Mouse (Mus musculus) megakaryocyte, embryonic 14.5 days (primary cell): Measurements from ENCODE around the gene Samhd1. TPM values are rescaled to one million over a fixed set of nuclear protein-coding genes. Genes with fewer than 3 reads are reported as not detected.

ENCODE experiments used
- H3K27me3 ChIP-seq: replicated peaks from 2 replicates; pipeline ENCODE3; 2012; ENCODE audit warnings: inconsistent platforms
- H3K36me3 ChIP-seq: replicated peaks from 2 replicates; pipeline ENCODE3; 2012; ENCODE audit warnings: low read length, inconsistent platforms, mixed read lengths
- H3K4me1 ChIP-seq: 2 replicates; pipeline ENCODE4 v1.6.1; 2012; ENCODE audit warnings: inconsistent platforms
- H3K4me3 ChIP-seq: replicated peaks from 2 replicates; pipeline ENCODE3; 2012; ENCODE audit warnings: moderate library complexity, mild to moderate bottlenecking, inconsistent platforms
- H3K9me3 ChIP-seq: 2 replicates; pipeline ENCODE4 v1.6.1; 2012; ENCODE audit warnings: inconsistent platforms
- FLI1 ChIP-seq: IDR thresholded peaks from 2 replicates; pipeline ENCODE4 v1.6.1; 2012; ENCODE audit warnings: low read length, inconsistent platforms, mixed read lengths
- GATA1 ChIP-seq: IDR thresholded peaks from 3 replicates; pipeline ENCODE4 v1.6.1; 2012; ENCODE audit warnings: mixed read lengths, low read length, inconsistent platforms, borderline replicate concordance
- polyA plus RNA-seq: library from polyadenylated mRNA; stranded (reverse); fragments of >175 nt; gene quantifications from 2 replicates; pipeline ENCODE4 v1.2.3, GENCODE M21; 2012; ENCODE audit warnings: low replicate concordance; ENCODE audit not compliant: insufficient read depth

Gene Samhd1
- polyA plus RNA-seq, 1 experiment, result 27.3 TPM

GRCm38 (mm10) chr2:157081960-157082359, 53.1 kb downstream of the Samhd1 start:
- peaks cover 87% of the 10 kb centered on the region for H3K27me3 ChIP-seq

DNA sequence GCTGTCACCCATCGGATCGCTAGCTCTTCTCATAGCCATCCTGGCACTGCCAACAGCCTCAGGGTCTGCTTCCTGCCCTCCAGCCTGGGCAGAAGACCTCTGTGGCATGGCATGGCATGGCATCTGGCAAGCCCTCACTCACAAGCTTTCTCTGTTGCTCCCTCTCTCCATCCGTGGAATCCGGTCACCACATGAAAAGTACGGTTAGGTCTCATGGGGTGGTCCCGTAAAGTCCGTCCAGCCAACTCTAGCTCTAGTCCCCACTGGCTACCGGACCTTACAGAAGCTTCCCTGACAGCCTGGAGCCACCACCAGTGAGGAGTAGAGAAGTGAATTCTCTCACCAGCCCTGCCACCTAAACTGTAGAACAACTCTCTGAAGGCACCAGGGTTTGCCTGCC, 53.7 kb downstream of the Samhd1 start:
- Histone ChIP-seq H3K36me3 (peaks cover 2% of the 10 kb centered on the region), H3K27me3 (peaks cover 81% of the 10 kb centered on the region), H3K9me3 (no peaks in the 10 kb centered on the region), H3K4me3 (no peak overlapping the region), H3K4me1 (peaks cover 57% of the 10 kb centered on the region)
- TF ChIP-seq FLI1 (no peak), GATA1 (no peak)

More at GRCm38 (mm10) chr2:157081960-157082359, 53.1 kb downstream of the Samhd1 start:
- TF ChIP-seq FLI1 (no peak), GATA1 (no peak)
- H3K9me3 ChIP-seq, result no peaks in the 10 kb centered on the region
- no peak overlapping the region for H3K4me3 ChIP-seq
- H3K36me3 ChIP-seq, result no peaks in the 10 kb centered on the region
- H3K4me1 ChIP-seq, result peaks cover 51% of the 10 kb centered on the region

- no peaks in the 10 kb centered on the region for H3K9me3 ChIP-seq
- peaks cover 63% of the 10 kb centered on the region for H3K4me1 ChIP-seq
- TF ChIP-seq GATA1, result no peak
- no peak for TF ChIP-seq FLI1
- peaks cover 68% of the 10 kb centered on the region for H3K27me3 ChIP-seq
- peaks cover 5% of the 10 kb centered on the region for H3K36me3 ChIP-seq
- peak overlapping the region; percentile 95 for H3K4me3 ChIP-seq
Measured at GRCm38 (mm10) chr2:157079701-157080180, 55.3 kb downstream of the Samhd1 start.

- H3K4me3 ChIP-seq, result peak within 1 kb of the TSS; percentile 95
Measured at GRCm38 (mm10) chr2:157078793-157079700, 56.0 kb downstream of the Samhd1 start, which contains the start of gene Soga1. Gene Soga1 (minus strand): TSS chr2:157079254.

DNA sequence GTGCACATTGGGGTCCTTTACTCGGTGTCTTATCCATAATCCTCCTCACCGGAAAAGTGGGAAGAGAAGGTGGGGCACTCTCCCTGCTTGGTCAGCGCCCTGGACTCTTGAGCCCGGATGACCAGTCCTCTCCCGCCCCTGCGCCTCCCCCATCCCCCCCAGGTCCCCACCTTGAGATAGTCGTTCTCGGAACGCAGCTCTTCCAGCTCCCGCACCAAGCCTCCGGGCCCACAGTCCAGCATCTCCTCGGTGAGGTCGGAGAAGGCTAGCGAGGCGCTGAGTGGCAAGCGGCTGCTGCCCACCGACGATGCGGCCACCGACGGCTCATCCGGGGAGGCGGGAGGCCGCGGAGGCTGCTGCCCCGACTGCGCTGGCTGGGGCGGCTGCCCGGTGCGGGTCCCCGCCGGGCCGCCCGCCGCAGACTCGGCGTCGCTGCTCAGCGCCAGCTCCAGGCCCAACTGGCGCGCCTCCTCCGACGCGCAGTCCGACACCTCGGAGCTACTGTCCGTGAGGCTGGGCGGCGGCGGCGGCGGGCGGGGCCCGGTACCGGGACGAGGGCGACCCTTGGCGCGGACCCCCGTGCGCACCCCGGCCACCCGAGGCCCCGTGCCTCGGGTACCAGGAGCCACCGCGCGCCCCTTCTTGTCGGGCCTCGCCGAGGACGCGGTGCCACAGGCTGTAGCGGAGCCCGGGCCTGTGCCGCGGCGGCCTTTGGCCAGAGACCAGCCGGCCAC, 56.8 kb downstream of the Samhd1 start:
- peak overlapping the region; percentile 95 for H3K4me3 ChIP-seq
- peaks cover 58% of the 10 kb centered on the region for H3K27me3 ChIP-seq
- H3K9me3 ChIP-seq, result no peaks in the 10 kb centered on the region
- H3K36me3 ChIP-seq, result peaks cover 12% of the 10 kb centered on the region
- H3K4me1 ChIP-seq, result peaks cover 78% of the 10 kb centered on the region
- no peak for TF ChIP-seq FLI1

More at GRCm38 (mm10) chr2:157078793-157079700, 56.0 kb downstream of the Samhd1 start, which contains the start of gene Soga1:
- TF ChIP-seq GATA1 (no peak), FLI1 (no peak)
- Histone ChIP-seq H3K27me3 (peaks cover 62% of the 10 kb centered on the region), H3K9me3 (no peaks in the 10 kb centered on the region), H3K36me3 (peaks cover 5% of the 10 kb centered on the region), H3K4me1 (peaks cover 70% of the 10 kb centered on the region)

- peaks cover 84% of the 10 kb centered on the region for H3K4me1 ChIP-seq
Measured at GRCm38 (mm10) chr2:157077641-157078058, 57.4 kb downstream of the Samhd1 start.

GRCm38 (mm10) chr2:157077160-157077559, 57.9 kb downstream of the Samhd1 start:
- peak overlapping the region; percentile 95 for H3K4me3 ChIP-seq
- H3K27me3 ChIP-seq, result peaks cover 48% of the 10 kb centered on the region
- TF ChIP-seq FLI1 (no peak), GATA1 (no peak)
- H3K4me1 ChIP-seq, result peaks cover 86% of the 10 kb centered on the region
- peaks cover 19% of the 10 kb centered on the region for H3K36me3 ChIP-seq
- no peaks in the 10 kb centered on the region for H3K9me3 ChIP-seq

More at GRCm38 (mm10) chr2:157077641-157078058, 57.4 kb downstream of the Samhd1 start:
- peaks cover 16% of the 10 kb centered on the region for H3K36me3 ChIP-seq
- H3K4me3 ChIP-seq, result peak overlapping the region; percentile 95
- TF ChIP-seq GATA1 (no peak), FLI1 (no peak)
- H3K27me3 ChIP-seq, result peaks cover 53% of the 10 kb centered on the region
- H3K9me3 ChIP-seq, result no peaks in the 10 kb centered on the region

DNA sequence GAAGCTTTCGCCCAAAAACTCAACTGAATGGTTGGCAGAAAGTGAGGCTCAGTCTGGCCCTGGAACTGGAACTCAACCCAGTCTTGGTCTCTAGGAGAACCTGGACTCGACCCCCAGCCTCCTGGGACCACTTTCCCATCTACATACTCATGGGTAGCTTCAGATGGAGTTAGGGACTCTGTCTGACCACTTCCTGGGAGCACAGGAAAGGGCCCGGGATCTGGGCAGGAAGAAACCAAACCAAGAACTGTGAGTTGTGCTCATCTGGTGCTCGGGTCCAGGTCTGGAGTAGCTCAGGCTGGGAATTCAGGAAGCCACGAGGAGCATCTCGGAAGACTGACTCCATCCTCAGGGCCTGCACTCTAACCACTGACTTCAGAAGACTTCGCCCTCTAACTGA, 58.5 kb downstream of the Samhd1 start:
- no peak for TF ChIP-seq FLI1
- TF ChIP-seq GATA1, result no peak
- Histone ChIP-seq H3K36me3 (peaks cover 19% of the 10 kb centered on the region), H3K9me3 (no peaks in the 10 kb centered on the region), H3K4me3 (peak overlapping the region; percentile 47), H3K27me3 (peaks cover 42% of the 10 kb centered on the region), H3K4me1 (peaks cover 86% of the 10 kb centered on the region)

GRCm38 (mm10) chr2:157075685-157076084, 59.4 kb downstream of the Samhd1 start:
- Histone ChIP-seq H3K27me3 (peaks cover 35% of the 10 kb centered on the region), H3K36me3 (peaks cover 19% of the 10 kb centered on the region), H3K9me3 (no peaks in the 10 kb centered on the region), H3K4me1 (peaks cover 89% of the 10 kb centered on the region), H3K4me3 (peak overlapping the region; percentile 71)
- TF ChIP-seq FLI1 (no peak), GATA1 (no peak)
